Mouse (Mus musculus) thymus, postnatal 14 days (tissue): ENCODE data around the gene Pabpn1l.
"Not testable (repeated sequence)": the region's sequence is repeated elsewhere in the genome, so short reads cannot be mapped to it uniquely, and the experiment has no call there.

Source experiments
- DNase-seq: peaks from one replicate; pipeline ENCODE4 v3.0.0; 2021

Gene Pabpn1l

DNA sequence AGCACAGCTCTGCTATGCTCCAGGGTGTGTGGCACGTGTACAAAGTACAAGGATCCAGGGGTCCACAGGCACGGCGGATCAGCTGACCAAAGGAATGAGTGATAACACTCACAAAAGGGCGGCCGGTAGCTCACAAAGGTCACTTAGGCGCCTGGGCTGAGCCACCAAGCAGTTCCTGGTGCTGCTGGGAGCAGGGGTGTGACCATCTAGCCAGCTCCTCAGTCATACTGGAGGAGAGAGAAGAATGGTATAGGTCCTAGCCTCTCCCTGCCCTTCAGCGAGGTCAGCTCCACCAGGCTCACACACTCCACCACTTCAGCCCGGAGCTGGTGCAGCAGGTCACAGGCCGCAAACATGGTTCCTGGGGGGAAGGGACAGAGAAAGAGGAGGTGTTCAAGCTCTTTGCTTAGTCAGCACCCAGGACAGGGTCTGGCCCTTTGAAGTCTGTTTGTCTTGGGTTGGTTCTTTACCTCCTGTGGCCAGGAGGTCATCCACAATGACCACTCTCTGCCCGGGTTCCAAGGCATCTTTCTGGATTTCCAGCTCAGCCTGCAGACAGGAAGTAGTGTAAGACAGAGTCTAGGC lies 47.8 kb downstream of the Pabpn1l start:
- no peak for DNase-seq

DNA sequence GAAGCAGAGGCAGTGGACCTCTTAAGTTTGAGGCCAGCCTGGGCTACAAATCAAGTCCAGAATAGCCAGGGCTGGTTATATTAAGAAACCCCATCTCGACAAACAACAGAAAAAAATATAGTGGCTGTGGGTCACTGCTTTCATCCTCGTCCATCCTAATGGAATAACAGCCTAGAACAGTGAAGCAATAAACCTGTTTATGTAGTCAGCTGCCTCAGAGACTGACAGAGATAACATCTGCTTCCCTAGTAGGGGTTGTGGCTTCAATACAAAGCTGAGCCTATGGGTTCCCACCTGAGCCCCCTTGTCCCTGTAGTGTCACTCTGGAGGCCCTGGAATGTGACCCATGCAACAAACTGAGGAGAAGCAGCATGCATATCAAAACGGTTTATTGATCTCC lies 48.3 kb downstream of the Pabpn1l start:
- no peak for DNase-seq

DNA sequence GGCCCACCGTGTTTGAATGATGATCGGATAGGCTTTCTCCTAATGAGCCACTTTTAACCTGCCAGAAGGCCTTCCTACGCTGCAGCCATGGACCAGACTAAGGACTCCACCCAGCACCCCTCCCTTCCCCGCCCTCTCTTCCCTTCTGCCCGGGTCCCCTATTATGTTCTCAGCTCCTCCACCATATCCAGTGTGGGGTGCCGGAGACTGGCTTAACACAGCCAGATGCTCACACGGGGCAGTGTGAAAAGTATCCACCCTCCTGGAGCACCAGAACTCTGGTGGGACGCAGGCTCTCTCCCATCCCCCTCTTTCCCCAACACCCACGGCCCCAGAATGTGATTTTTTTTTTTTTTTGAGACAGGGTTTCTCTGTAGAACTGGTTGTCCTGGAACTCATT lies 49.0 kb downstream of the Pabpn1l start:
- no peak for DNase-seq

DNA sequence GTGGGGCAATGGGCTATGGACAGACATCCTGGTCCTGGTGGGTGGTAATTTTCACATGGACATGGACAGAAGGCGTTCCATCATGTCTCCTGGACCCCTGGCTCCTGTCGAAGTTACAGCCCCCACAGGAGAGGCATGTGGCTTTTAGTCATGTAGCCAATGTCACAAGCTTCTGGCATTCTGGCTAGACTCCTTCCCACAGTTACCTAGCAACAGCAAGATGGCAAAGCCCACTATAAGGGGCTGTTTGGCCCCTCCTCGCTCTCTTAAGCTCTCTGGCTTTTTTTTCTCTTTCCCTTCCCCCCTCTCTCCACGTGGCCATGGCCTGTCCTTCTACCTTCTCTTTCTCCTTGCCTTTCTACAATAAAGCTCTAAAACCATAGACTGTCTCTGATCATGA lies 49.4 kb downstream of the Pabpn1l start:
- not testable (repeated sequence) for DNase-seq

DNA sequence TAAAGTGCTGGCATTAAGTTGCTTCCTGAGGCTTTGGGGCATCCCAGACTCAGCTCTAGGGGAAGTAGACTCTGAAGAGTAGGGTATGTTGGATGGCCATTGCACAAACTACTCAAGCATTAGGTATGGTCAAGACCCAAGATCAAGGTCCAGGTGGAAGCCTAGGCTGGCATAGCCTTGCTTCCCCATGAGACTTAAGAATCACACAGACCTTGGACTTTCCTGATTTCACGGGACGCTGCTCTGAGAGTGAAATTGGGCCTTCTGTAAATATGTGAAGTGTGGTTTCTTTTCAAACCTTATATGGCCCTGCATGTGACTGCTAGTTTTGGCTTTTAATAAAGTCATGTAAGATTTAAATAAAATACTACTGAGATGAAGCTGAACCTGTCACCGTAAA lies 49.8 kb downstream of the Pabpn1l start:
- no peak for DNase-seq

DNA sequence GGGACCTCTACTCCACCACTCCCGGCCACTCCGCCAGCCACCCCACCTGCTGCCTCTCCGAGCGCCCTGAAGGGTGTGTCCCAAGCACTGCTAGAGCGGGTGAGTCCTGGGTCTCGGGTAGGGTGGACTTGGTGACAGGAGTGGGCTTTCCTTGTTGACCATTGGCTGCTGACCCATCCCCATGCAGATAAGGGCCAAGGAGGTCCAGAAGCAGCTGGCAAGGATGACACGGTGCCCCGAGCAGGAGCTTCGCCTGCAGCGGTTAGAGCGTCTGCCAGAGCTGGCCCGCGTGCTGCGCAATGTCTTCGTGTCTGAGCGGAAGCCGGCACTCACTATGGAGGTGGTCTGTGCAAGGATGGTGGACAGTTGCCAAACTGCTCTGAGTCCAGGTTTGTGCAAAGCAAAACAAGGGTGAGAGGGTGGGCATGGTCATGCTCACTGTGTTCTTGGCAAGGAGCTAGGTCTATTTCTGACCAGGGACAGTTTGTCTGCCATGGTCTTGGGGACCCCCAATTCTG lies 50.7 kb downstream of the Pabpn1l start:
- DNase-seq, result no peak

DNA sequence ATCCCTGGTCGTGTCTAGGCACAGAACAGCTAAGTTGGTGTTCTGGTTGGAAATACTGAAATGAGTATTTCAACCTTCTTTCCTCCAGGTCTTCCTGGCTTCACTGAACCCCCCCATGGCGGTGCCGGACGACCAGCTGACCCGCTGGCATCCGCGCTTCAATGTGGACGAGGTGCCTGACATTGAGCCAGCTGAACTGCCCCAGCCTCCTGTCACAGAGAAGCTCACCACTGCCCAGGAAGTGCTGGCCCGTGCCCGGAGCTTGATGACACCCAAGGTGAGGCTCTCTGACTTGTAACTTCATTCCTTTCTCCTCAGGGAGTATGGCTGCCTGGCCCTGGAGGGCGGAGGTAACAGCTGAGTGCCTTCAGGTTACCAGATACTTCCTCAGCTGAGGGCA lies 51.4 kb downstream of the Pabpn1l start:
- no peak for DNase-seq

DNA sequence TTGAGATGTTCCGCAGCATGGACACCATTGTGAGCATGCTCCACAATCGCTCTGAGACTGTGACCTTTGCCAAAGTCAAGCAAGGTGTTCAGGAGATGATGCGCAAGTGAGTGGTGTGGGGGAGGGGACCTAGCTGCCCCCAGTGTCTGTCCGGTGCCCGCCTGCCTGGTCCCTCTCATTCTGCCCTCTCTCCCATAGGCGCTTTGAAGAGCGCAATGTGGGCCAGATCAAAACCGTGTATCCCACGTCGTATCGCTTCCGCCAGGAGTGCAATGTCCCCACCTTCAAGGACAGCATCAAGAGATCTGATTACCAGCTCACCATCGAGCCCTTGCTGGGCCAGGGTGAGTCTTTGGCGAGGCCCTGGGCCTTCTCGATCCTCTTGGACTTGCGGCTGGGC lies 52.5 kb downstream of the Pabpn1l start:
- no peak for DNase-seq
